Mouse (Mus musculus) adrenal gland, adult (tissue): ENCODE data around the gene Olfr549.

Source experiments
- DNase-seq, 2 experiments: peaks; one replicate each; pipeline ENCODE4 v3.0.0; 2022 to 2023; ENCODE audit warnings: low spot score in 1 of 2; ENCODE audit not compliant: inconsistent age in 2 of 2

The Olfr549 gene

DNA sequence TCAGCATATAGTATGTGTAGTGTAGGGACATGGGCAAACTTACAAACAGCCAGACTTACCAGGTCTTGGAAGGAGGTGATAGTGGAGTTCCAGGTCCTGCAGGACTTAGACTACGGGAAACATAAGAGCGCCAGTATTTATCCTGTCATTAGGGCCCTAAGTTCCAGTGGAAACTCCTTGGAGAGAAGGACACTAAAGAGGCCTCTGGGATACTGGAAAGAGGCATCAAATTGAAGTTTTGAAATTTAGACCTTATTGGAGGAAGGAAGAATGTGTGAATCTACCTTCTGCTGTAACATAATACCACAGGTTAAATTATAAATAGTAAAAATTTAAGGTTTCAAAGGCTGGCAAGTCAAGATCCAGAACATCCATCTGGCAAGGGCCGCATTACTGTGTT is 42.1 kb downstream of the Olfr549 start, which contains the start of gene Olfr551:
Gene Olfr551, minus strand, starts transcription at position 101 of the 400 bp plus-strand sequence.
- no peak for DNase-seq

DNA sequence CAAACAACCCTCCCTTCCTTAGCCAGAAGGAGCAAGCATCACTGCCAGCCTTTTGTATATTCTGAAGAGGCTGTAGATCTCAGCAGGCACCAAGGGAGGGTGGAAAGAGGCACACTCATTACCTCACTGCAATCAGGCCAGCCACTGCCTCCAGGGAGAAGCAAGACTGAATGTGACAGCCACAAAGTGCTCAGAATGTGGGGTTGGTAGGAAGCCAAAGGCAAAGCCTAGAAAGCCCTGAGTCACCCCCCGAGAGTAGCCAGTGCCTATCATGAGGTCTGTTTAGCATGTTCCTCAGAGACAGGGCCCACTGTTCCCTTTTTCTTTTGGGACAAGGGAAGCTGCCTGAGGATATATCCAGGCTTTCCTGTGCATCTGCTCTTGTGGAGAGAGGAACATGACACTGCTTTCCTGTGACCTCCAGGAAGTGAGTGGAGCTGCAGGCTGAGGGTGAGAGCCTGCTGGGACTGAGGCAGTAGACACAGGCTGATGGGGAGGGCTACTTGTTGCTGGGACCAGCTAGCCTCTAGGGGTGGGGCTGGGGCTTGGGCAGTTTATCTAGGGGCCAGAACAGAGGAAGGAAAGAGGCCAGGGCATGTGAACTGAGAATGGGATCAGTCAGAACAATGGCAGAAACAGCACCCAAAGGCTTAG is 47.8 kb downstream of the Olfr549 start, which contains the start of gene Olfr552:
Gene Olfr552, plus strand, starts transcription at position 393 of the 654 bp plus-strand sequence.
- DNase-seq, result no peak
